Mouse (Mus musculus): ENCODE results near the gene Adam12. TPM values are rescaled to one million over a fixed set of nuclear protein-coding genes. Genes with fewer than 3 reads are reported as not detected.

Adam12 gene
- polyA plus RNA-seq, 1 experiment from 2014 or later, result 3.1 TPM

- no peaks in the 10 kb centered on the region for H3K9me3 ChIP-seq (replicated peaks; ENCODE audit: control insufficient read depth, low read length)
- no peak overlapping the region for H3K4me3 ChIP-seq (ENCODE audit: low read length)
- no peak overlapping the region for H3K4me2 ChIP-seq (ENCODE audit: low read depth, low read length)
- H3K27me3 ChIP-seq (ENCODE audit: control insufficient read depth, insufficient read depth, low read length), result no peaks in the 10 kb centered on the region
- no peak overlapping the region for H3K9ac ChIP-seq (ENCODE audit: low read length)
- no peaks in the 10 kb centered on the region for H3K4me1 ChIP-seq (ENCODE audit: control insufficient read depth, insufficient read depth, low read length)
- H3K36me3 ChIP-seq (ENCODE audit: control insufficient read depth, insufficient read depth), result no peaks in the 10 kb centered on the region
- 69% methylated on average over 7 of the region's 7 CpGs for WGBS
- H3K27ac ChIP-seq (ENCODE audit: low read length), result no peak overlapping the region
- ATAC-seq (replicated peaks; ENCODE audit: extremely low read depth, insufficient read depth, low FRiP score), result no peak
These were observed 311.2 kb downstream of the Adam12 start for GRCm38 (mm10) chr7:133920724-133921123.

GRCm38 (mm10) chr7:133919918-133920317 lies 312.0 kb downstream of the Adam12 start:
- Histone ChIP-seq H3K27ac (ENCODE audit: low read length) (no peak overlapping the region), H3K9me3 (replicated peaks; ENCODE audit: control insufficient read depth, low read length) (no peaks in the 10 kb centered on the region; the same call in 1 of the 2 replicates), H3K4me1 (ENCODE audit: control insufficient read depth, insufficient read depth, low read length) (no peaks in the 10 kb centered on the region), H3K27me3 (ENCODE audit: control insufficient read depth, insufficient read depth, low read length) (no peaks in the 10 kb centered on the region), H3K4me2 (ENCODE audit: low read depth, low read length) (no peak overlapping the region), H3K4me3 (ENCODE audit: low read length) (no peak overlapping the region), H3K9ac (ENCODE audit: low read length) (no peak overlapping the region), H3K36me3 (ENCODE audit: control insufficient read depth, insufficient read depth) (no peaks in the 10 kb centered on the region)
- ATAC-seq (replicated peaks; ENCODE audit: extremely low read depth, insufficient read depth, low FRiP score), result no peak; the same call in 1 of the 2 replicates
- 54% methylated on average over 5 of the region's 5 CpGs for WGBS

- no peaks in the 10 kb centered on the region for H3K36me3 ChIP-seq (ENCODE audit: control insufficient read depth, insufficient read depth)
- 70% methylated on average over 5 of the region's 5 CpGs for WGBS
- no peak overlapping the region for H3K4me3 ChIP-seq (ENCODE audit: low read length)
- no peaks in the 10 kb centered on the region for H3K4me1 ChIP-seq (ENCODE audit: control insufficient read depth, insufficient read depth, low read length)
- H3K9me3 ChIP-seq (replicated peaks; ENCODE audit: control insufficient read depth, low read length), result no peaks in the 10 kb centered on the region; the same call in 1 of the 2 replicates
- ATAC-seq (replicated peaks; ENCODE audit: extremely low read depth, insufficient read depth, low FRiP score), result no peak
- no peak overlapping the region for H3K4me2 ChIP-seq (ENCODE audit: low read depth, low read length)
- H3K27me3 ChIP-seq (ENCODE audit: control insufficient read depth, insufficient read depth, low read length), result no peaks in the 10 kb centered on the region
- H3K9ac ChIP-seq (ENCODE audit: low read length), result no peak overlapping the region
- no peak overlapping the region for H3K27ac ChIP-seq (ENCODE audit: low read length)
These were observed 312.6 kb downstream of the Adam12 start for GRCm38 (mm10) chr7:133919306-133919705.

GRCm38 (mm10) chr7:133916230-133916629 lies 315.7 kb downstream of the Adam12 start:
- H3K4me3 ChIP-seq (ENCODE audit: low read length), result no peak overlapping the region
- no peaks in the 10 kb centered on the region for H3K36me3 ChIP-seq (ENCODE audit: control insufficient read depth, insufficient read depth)
- H3K4me2 ChIP-seq (ENCODE audit: low read depth, low read length), result no peak overlapping the region
- no peak overlapping the region for H3K9ac ChIP-seq (ENCODE audit: low read length)
- H3K27ac ChIP-seq (ENCODE audit: low read length), result no peak overlapping the region
- H3K27me3 ChIP-seq (ENCODE audit: control insufficient read depth, insufficient read depth, low read length), result no peaks in the 10 kb centered on the region
- no peaks in the 10 kb centered on the region; the same call in 1 of the 2 replicates for H3K9me3 ChIP-seq (replicated peaks; ENCODE audit: control insufficient read depth, low read length)
- no peak for ATAC-seq (replicated peaks; ENCODE audit: extremely low read depth, insufficient read depth, low FRiP score)
- WGBS, result 86% methylated on average over 9 of the region's 9 CpGs
- H3K4me1 ChIP-seq (ENCODE audit: control insufficient read depth, insufficient read depth, low read length), result no peaks in the 10 kb centered on the region

GRCm38 (mm10) chr7:133911881-133912280 lies 320.1 kb downstream of the Adam12 start:
- Histone ChIP-seq H3K27ac (ENCODE audit: low read length) (no peak overlapping the region), H3K4me1 (ENCODE audit: control insufficient read depth, insufficient read depth, low read length) (no peaks in the 10 kb centered on the region), H3K27me3 (ENCODE audit: control insufficient read depth, insufficient read depth, low read length) (no peaks in the 10 kb centered on the region), H3K9ac (ENCODE audit: low read length) (no peak overlapping the region), H3K36me3 (ENCODE audit: control insufficient read depth, insufficient read depth) (no peaks in the 10 kb centered on the region), H3K4me2 (ENCODE audit: low read depth, low read length) (no peak overlapping the region), H3K4me3 (ENCODE audit: low read length) (no peak overlapping the region), H3K9me3 (replicated peaks; ENCODE audit: control insufficient read depth, low read length) (no peaks in the 10 kb centered on the region; the same call in 1 of the 2 replicates)
- 78% methylated on average over 3 of the region's 3 CpGs for WGBS
- no peak for ATAC-seq (replicated peaks; ENCODE audit: extremely low read depth, insufficient read depth, low FRiP score)

- no peak for ATAC-seq (replicated peaks; ENCODE audit: extremely low read depth, insufficient read depth, low FRiP score)
- Histone ChIP-seq H3K9ac (ENCODE audit: low read length) (no peak overlapping the region), H3K4me3 (ENCODE audit: low read length) (no peak overlapping the region), H3K9me3 (replicated peaks; ENCODE audit: control insufficient read depth, low read length) (peaks cover 5% of the 10 kb centered on the region), H3K4me2 (ENCODE audit: low read depth, low read length) (no peak overlapping the region), H3K27me3 (ENCODE audit: control insufficient read depth, insufficient read depth, low read length) (no peaks in the 10 kb centered on the region), H3K36me3 (ENCODE audit: control insufficient read depth, insufficient read depth) (peaks cover 4% of the 10 kb centered on the region; the same call in 1 of the 2 replicates), H3K4me1 (ENCODE audit: control insufficient read depth, insufficient read depth, low read length) (no peaks in the 10 kb centered on the region), H3K27ac (ENCODE audit: low read length) (no peak overlapping the region)
- WGBS, result 65% methylated on average over 7 of the region's 7 CpGs
These were observed 322.0 kb downstream of the Adam12 start for GRCm38 (mm10) chr7:133909833-133910375.

- H3K36me3 ChIP-seq (ENCODE audit: control insufficient read depth, insufficient read depth), result peaks cover 4% of the 10 kb centered on the region; the same call in 1 of the 2 replicates
- no peak overlapping the region for H3K27ac ChIP-seq (ENCODE audit: low read length)
- H3K27me3 ChIP-seq (ENCODE audit: control insufficient read depth, insufficient read depth, low read length), result no peaks in the 10 kb centered on the region
- WGBS, result 86% methylated on average over 4 of the region's 4 CpGs
- no peaks in the 10 kb centered on the region for H3K4me1 ChIP-seq (ENCODE audit: control insufficient read depth, insufficient read depth, low read length)
- ATAC-seq (replicated peaks; ENCODE audit: extremely low read depth, insufficient read depth, low FRiP score), result no peak
- peaks cover 5% of the 10 kb centered on the region; the same call in 1 of the 2 replicates for H3K9me3 ChIP-seq (replicated peaks; ENCODE audit: control insufficient read depth, low read length)
- no peak overlapping the region for H3K4me3 ChIP-seq (ENCODE audit: low read length)
- no peak overlapping the region for H3K9ac ChIP-seq (ENCODE audit: low read length)
- H3K4me2 ChIP-seq (ENCODE audit: low read depth, low read length), result no peak overlapping the region
These were observed 323.0 kb downstream of the Adam12 start for GRCm38 (mm10) chr7:133908966-133909365.

GRCm38 (mm10) chr7:133899391-133899790 lies 332.6 kb downstream of the Adam12 start:
- 82% methylated on average over 4 of the region's 4 CpGs for WGBS
- Histone ChIP-seq H3K9ac (ENCODE audit: low read length) (no peak overlapping the region), H3K4me2 (ENCODE audit: low read depth, low read length) (no peak overlapping the region), H3K9me3 (replicated peaks; ENCODE audit: control insufficient read depth, low read length) (no peaks in the 10 kb centered on the region), H3K4me3 (ENCODE audit: low read length) (no peak overlapping the region), H3K36me3 (ENCODE audit: control insufficient read depth, insufficient read depth) (no peaks in the 10 kb centered on the region), H3K27me3 (ENCODE audit: control insufficient read depth, insufficient read depth, low read length) (no peaks in the 10 kb centered on the region), H3K4me1 (ENCODE audit: control insufficient read depth, insufficient read depth, low read length) (no peaks in the 10 kb centered on the region), H3K27ac (ENCODE audit: low read length) (no peak overlapping the region)
- no peak for ATAC-seq (replicated peaks; ENCODE audit: extremely low read depth, insufficient read depth, low FRiP score)

- Histone ChIP-seq H3K36me3 (ENCODE audit: control insufficient read depth, insufficient read depth) (no peaks in the 10 kb centered on the region), H3K9me3 (replicated peaks; ENCODE audit: control insufficient read depth, low read length) (no peaks in the 10 kb centered on the region), H3K27ac (ENCODE audit: low read length) (no peak overlapping the region), H3K27me3 (ENCODE audit: control insufficient read depth, insufficient read depth, low read length) (no peaks in the 10 kb centered on the region), H3K4me1 (ENCODE audit: control insufficient read depth, insufficient read depth, low read length) (peaks cover 3% of the 10 kb centered on the region; the same call in 1 of the 2 replicates), H3K4me2 (ENCODE audit: low read depth, low read length) (no peak overlapping the region), H3K4me3 (ENCODE audit: low read length) (no peak overlapping the region), H3K9ac (ENCODE audit: low read length) (no peak overlapping the region)
- 54% methylated on average over 4 of the region's 4 CpGs for WGBS
- ATAC-seq (replicated peaks; ENCODE audit: extremely low read depth, insufficient read depth, low FRiP score), result no peak
These were observed 340.1 kb downstream of the Adam12 start for GRCm38 (mm10) chr7:133891796-133892195.
